In genomic region chr12:85447490-85447889, GRCm38 (mm10) we compare ENCODE assay signal across 20 mouse cellular contexts.
"Had no signal": no experiment of that assay in that cellular context is flagged by ENCODE, and none has a peak within 500 bp of the region (broad histone marks: within the 10 kb centered on the region; RNA-seq: fewer than 3 reads in every experiment).

No protein-coding gene starts in this region.

- H3K9me3 ChIP-seq: kidney, embryonic 15.5 days; liver, embryonic 12.5 days; liver, embryonic 15.5 days; lung, embryonic 15.5 days; midbrain, embryonic 12.5 days; midbrain, embryonic 15.5 days; neural tube, embryonic 13.5 days; stomach, embryonic 15.5 days had no signal

- H3K27ac ChIP-seq: kidney, embryonic 15.5 days; left cerebral cortex, adult 2 months; liver, embryonic 12.5 days; liver, embryonic 15.5 days; lung, embryonic 15.5 days; macrophage; midbrain, embryonic 12.5 days; midbrain, embryonic 15.5 days; neural tube, embryonic 13.5 days; stomach, embryonic 15.5 days had no signal

- H3K27me3 ChIP-seq: kidney, embryonic 15.5 days; lung, embryonic 15.5 days; midbrain, embryonic 12.5 days; midbrain, embryonic 15.5 days; neural tube, embryonic 13.5 days; stomach, embryonic 15.5 days had no signal

- H3K4me3 ChIP-seq: kidney, embryonic 15.5 days; left cerebral cortex, adult 2 months; liver, embryonic 12.5 days; liver, embryonic 15.5 days; lung, embryonic 15.5 days; midbrain, embryonic 12.5 days; midbrain, embryonic 15.5 days; neural tube, embryonic 13.5 days; stomach, embryonic 15.5 days had no signal

- H3K4me2 ChIP-seq: kidney, embryonic 15.5 days; liver, embryonic 12.5 days; liver, embryonic 15.5 days; lung, embryonic 15.5 days; midbrain, embryonic 12.5 days; midbrain, embryonic 15.5 days; neural tube, embryonic 13.5 days; stomach, embryonic 15.5 days had no signal

- H3K9ac ChIP-seq: kidney, embryonic 15.5 days; liver, embryonic 12.5 days; liver, embryonic 15.5 days; lung, embryonic 15.5 days; midbrain, embryonic 12.5 days; midbrain, embryonic 15.5 days; neural tube, embryonic 13.5 days; stomach, embryonic 15.5 days had no signal

- H3K36me3 ChIP-seq: kidney, embryonic 15.5 days; liver, embryonic 12.5 days; liver, embryonic 15.5 days; lung, embryonic 15.5 days; midbrain, embryonic 12.5 days; midbrain, embryonic 15.5 days; neural tube, embryonic 13.5 days; stomach, embryonic 15.5 days had no signal

- DNase-seq: kidney, adult 11 months; kidney, adult 8-10 months; kidney, postnatal 10 days; kidney, postnatal 36 days; layer of hippocampus, postnatal 36 days; lung, adult 18-20 months; lung, postnatal 14 days; retina, postnatal 1 day; right cerebral cortex, postnatal 25 days; thymus, postnatal 25 days had no signal
